Mouse (Mus musculus) bone marrow macrophage, adult 2 months (primary cell): Measurements from ENCODE around the gene Ripor2. TPM values are rescaled to one million over a fixed set of nuclear protein-coding genes. Genes with fewer than 3 reads are reported as not detected.

Source experiments
- H3K27ac ChIP-seq: 2 replicates; pipeline ENCODE4 v1.5.1; 2012; ENCODE audit warnings: low read depth, low read length; ENCODE audit not compliant: insufficient read depth
- H3K4me1 ChIP-seq: 2 replicates; pipeline ENCODE4 v1.6.1; 2012; ENCODE audit warnings: low read length; ENCODE audit not compliant: control insufficient read depth, insufficient read depth
- H3K4me3 ChIP-seq: 2 replicates; pipeline ENCODE4 v1.5.1; 2012; ENCODE audit warnings: mild to moderate bottlenecking, low read length, moderate library complexity; ENCODE audit not compliant: insufficient read depth
- CTCF ChIP-seq: IDR thresholded peaks from 2 replicates; pipeline ENCODE4 v1.5.1; 2012; ENCODE audit warnings: low read depth, mild to moderate bottlenecking, low read length, moderate library complexity
- POLR2A ChIP-seq: IDR thresholded peaks from 2 replicates; pipeline ENCODE4 v1.6.1; 2012; ENCODE audit warnings: mild to moderate bottlenecking, low read depth, low read length, borderline replicate concordance
- polyA plus RNA-seq: library from polyadenylated mRNA; stranded (reverse); fragments of >200 nt; gene quantifications from 2 replicates; pipeline ENCODE4 v1.2.4, GENCODE M21; 2012; ENCODE audit not compliant: missing spikeins, insufficient read depth, insufficient read length

Gene Ripor2
- polyA plus RNA-seq, 1 experiment, result 0.46 TPM

DNA sequence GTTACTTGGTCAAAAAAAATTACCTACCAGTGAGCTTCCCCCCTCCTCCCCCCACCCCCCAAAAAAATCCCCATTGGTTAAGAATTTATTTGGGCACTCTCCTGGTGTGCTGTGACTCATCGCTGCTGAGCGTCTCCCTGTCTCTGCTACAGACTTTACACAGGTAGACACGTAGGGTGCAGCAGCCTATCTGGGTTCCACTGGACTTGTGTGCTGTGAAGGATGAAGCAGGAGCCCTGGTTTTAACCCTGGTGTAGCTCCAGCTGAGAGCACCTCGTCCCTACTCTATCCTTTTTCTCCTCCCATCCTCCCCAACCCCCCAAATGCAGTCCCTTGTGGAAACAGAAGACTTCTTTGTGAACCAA lies 142.4 kb downstream of the Ripor2 start:
- Histone ChIP-seq H3K27ac (no peak overlapping the region), H3K4me1 (peaks cover 8% of the 10 kb centered on the region; the same call in 1 of the 2 replicates), H3K4me3 (no peak overlapping the region)
- TF ChIP-seq POLR2A, result no peak
- no peak for TF ChIP-seq CTCF

DNA sequence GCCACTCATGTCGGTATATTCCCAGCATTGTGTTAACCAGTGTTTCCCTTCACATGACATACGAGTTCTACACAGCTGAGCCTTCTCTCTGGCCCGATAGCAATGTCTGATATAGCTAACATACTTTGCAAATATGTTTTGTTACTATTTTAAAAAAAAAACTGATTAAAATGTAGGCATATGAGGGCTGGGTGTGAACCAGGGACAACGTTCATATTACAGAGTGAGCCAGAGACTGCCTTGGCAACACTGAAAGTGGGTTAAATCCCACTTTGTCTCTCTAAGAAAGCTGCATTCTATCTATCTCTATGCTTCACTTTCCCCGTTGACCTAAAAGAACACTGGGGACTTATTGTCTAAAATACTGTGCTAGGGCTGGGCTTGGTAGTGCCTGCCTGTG lies 147.1 kb downstream of the Ripor2 start:
- Histone ChIP-seq H3K4me1 (no peaks in the 10 kb centered on the region), H3K4me3 (no peak overlapping the region), H3K27ac (no peak overlapping the region)
- TF ChIP-seq CTCF (no peak), POLR2A (no peak)

DNA sequence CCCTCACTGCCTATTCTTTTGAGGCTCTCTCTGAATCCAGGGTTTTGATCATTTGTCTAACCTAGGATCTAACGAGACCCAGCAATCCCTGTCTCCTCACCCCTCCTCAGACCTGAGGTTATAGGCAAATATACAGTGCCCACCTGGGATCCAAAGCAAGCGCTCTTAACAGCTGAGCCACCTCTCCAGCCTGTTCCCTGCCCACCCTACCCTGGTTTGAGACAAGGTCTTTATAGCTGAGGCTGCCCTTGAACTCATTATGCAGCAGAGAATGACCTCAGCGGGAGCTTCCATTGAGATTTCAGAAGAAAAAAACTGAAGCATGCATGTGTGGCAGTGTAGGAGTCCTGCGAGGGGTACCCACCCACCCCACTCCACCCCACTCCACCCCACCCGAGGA lies 152.5 kb downstream of the Ripor2 start:
- no peak overlapping the region for H3K27ac ChIP-seq
- TF ChIP-seq CTCF (no peak), POLR2A (no peak)
- H3K4me1 ChIP-seq, result no peaks in the 10 kb centered on the region
- no peak overlapping the region for H3K4me3 ChIP-seq

DNA sequence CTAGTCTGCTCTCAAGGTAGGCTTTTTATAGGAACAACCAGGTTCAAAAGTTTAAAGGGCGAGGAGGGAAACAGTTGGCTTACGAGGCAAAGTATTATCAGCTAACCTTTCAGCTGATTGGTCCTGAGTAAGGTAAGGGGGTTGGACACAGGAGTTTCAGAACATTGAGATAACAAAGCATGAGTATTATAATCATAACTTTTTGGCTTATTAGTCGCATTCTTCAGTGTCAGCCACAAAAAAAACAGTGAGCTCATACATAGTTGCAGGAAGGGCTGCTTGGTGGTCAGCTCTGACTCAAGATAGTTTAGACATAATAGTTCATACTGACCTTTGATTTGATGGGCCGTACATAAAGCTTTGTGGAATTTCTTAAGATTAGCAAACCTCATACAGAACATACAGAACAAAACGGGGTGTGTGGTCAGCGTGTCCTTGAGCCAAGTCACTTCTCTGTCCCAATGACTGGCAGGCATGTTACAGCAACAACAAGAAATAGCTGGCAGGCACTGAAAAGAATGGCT lies 153.7 kb downstream of the Ripor2 start:
- H3K27ac ChIP-seq, result no peak overlapping the region
- H3K4me3 ChIP-seq, result no peak overlapping the region
- TF ChIP-seq POLR2A (no peak), CTCF (no peak)
- no peaks in the 10 kb centered on the region for H3K4me1 ChIP-seq

DNA sequence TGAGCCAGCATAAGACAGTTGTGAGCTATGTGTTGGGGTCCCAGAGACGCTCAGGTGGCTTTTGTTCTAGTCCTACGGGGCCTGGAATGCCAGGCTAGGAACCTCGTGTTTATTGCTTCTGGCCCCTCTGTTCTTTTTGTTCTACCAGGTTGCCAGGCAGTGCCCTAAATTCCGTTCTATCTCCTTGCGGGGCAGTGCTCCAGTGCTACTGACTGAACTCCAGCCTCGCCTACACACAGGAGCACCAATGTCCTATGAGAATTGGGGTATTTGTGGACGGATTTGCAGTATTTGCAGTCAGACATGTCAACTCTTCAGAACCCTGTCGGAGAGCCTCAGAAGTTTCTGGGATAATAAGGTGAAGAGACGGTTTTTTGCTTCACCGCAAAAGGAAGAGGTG lies 159.0 kb downstream of the Ripor2 start, which contains the start of gene Armh2:
TSS of gene Armh2 (plus strand) at position 205 of the 400 bp plus-strand sequence.
- TF ChIP-seq CTCF (no peak), POLR2A (no peak)
- no peak within 1 kb of the TSS for H3K27ac ChIP-seq
- H3K4me3 ChIP-seq, result no peak within 1 kb of the TSS
- no peaks in the 10 kb centered on the region for H3K4me1 ChIP-seq

DNA sequence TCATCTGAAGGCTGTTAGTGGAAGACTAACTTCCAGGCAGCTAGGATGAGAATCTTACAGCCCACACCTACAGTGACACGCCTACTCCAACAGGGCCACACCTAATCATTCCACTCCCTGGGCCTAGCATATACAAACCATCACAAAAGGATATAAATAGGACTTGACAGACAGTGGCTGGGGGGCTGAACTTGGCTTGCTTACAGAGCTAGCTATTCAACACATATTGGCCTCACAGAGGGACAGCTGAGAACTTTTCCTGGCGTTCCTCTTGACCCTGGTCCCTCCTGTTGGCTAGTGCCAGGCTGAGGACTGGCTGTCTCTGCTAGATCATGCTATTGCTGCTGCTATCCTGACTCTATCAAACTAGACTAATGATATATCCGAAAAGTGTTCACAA lies 165.8 kb downstream of the Ripor2 start:
- Histone ChIP-seq H3K27ac (no peak overlapping the region), H3K4me3 (no peak overlapping the region), H3K4me1 (no peaks in the 10 kb centered on the region)
- TF ChIP-seq CTCF (no peak), POLR2A (no peak)

DNA sequence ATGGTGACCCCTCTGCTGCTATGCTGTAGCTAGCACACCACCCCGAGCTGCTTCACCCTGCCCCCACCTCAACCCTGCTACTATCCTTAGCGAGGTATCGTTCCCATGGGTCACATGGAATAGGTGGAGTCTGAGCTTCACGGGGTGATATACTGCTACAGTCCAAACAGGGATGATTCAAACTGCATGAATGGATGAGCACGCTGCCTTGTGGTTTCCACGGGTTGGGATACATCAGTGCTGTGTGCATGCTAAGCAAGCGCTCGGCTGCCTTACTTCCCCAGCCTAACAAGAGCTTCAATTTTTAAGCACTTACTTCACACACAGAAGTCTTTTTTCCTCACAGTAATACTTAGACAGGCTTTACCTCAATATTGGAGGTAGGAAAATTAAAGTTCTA lies 168.8 kb downstream of the Ripor2 start:
- TF ChIP-seq POLR2A (no peak), CTCF (no peak)
- Histone ChIP-seq H3K4me1 (no peaks in the 10 kb centered on the region), H3K27ac (no peak overlapping the region), H3K4me3 (no peak overlapping the region)

DNA sequence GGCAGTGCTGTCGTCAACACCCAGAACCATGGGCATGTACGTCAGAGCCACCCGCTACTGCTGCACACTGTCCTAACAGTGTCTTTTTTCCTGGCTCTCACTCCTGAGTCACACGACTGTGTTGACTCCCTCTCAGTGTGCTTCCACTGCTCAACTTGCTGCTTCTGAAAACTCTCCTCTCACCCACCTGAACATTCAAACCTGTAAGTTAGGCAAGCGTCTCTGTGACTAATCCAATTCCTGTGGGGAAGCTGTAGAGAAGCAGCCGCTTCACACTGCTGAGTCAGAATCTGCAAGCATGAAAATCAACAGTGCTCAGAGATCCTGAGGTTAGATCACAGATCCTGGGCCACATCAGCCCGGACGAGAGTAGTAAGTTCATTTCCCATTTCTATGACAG lies 169.4 kb downstream of the Ripor2 start:
- Histone ChIP-seq H3K4me3 (no peak overlapping the region), H3K27ac (no peak overlapping the region), H3K4me1 (no peaks in the 10 kb centered on the region)
- TF ChIP-seq POLR2A (no peak), CTCF (no peak)

DNA sequence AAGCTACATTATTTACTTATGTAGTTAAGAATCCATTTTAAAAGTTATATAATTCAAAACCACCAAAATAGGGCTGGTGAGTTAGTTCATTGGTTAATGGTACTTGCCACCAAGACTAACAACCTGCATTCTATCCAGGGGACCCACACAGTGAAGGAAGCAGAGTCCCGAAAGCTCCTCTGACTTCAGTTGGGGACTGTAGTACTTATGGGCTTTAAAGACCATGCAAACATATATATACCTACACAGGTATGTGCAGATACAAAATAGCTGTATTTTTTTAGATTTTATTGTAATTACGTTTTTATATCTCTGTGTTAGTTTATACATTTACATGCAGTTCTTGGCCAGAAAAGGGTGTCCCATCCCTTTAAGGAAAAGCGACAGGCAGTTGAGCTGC lies 174.8 kb downstream of the Ripor2 start:
- H3K27ac ChIP-seq, result no peak overlapping the region
- no peak for TF ChIP-seq CTCF
- no peak for TF ChIP-seq POLR2A
- H3K4me1 ChIP-seq, result peaks cover 5% of the 10 kb centered on the region; the same call in 1 of the 2 replicates
- no peak overlapping the region for H3K4me3 ChIP-seq

DNA sequence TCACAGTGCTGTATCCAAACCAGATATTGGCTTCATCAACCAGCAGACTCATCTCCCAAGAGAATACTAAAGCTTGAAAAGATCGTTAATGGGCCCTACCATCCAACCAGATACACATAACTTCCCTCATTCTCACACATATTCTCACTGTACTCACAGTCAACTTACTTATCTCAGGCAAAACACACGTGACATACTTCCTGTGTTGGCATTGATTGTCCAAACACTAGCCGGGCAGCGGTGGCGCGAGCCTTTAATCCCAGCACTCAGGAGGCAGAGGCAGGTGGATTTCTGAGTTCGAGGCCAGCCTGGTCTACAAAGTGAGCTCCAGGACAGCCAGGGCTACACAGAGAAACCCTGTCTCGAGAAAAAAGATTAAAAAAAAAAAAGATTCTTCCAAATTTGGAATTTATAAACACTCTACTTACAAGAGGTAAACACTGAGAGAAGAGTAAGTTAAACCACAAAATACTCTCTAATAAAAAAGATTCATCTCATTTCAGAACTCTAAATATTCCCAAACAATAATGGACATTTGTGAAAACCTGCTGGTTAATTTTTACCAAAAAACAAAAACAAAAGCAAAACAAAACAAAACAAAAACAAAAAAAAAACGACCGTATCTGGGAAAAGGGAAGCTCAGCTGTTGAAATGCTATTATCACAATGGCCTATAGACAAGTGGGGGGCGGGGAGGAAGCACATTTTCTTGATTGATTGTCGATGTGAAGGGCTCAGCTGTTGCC lies 176.0 kb downstream of the Ripor2 start:
- TF ChIP-seq POLR2A, result no peak
- no peak overlapping the region for H3K27ac ChIP-seq

More for the DNA sequence above, 176.0 kb downstream of the Ripor2 start:
- no peak overlapping the region for H3K4me3 ChIP-seq
- peaks cover 12% of the 10 kb centered on the region for H3K4me1 ChIP-seq
